Mouse (Mus musculus) T-helper 1 cell (primary cell): ENCODE data around the gene Il22ra2.
"Not testable (repeated sequence)": the region's sequence is repeated elsewhere in the genome, so short reads cannot be mapped to it uniquely, and the experiment has no call there.

Experiments used
- in situ Hi-C: fragments of 300-600 bp; cut with MboI, MseI; formaldehyde crosslinking; loops from one replicate; pipeline ENCODE4 v1.15.1; 2025; ENCODE audit warnings: high pct_unique_total_duplicates

The Il22ra2 gene

GRCm38 (mm10) chr10:19600093-19600420 is 21.7 kb upstream of the Il22ra2 start:
- in situ Hi-C loops, result no loop called here

GRCm38 (mm10) chr10:19601502-19601901 is 20.3 kb upstream of the Il22ra2 start:
- in situ Hi-C loops, result not testable (repeated sequence)

GRCm38 (mm10) chr10:19603231-19603630 is 18.6 kb upstream of the Il22ra2 start:
- in situ Hi-C loops, result no loop called here

GRCm38 (mm10) chr10:19609125-19609524 is 12.7 kb upstream of the Il22ra2 start:
- in situ Hi-C loops, result no loop called here

GRCm38 (mm10) chr10:19611616-19612015 is 10.2 kb upstream of the Il22ra2 start:
- in situ Hi-C loops, result no loop called here

- in situ Hi-C loops, result no loop called here
Measured at GRCm38 (mm10) chr10:19613111-19613753, 8.6 kb upstream of the Il22ra2 start.

- in situ Hi-C loops, result no loop called here
Measured at GRCm38 (mm10) chr10:19619736-19620135, 2.1 kb upstream of the Il22ra2 start.

- in situ Hi-C loops, result no loop called here
Measured at GRCm38 (mm10) chr10:19624617-19625016, 2.8 kb downstream of the Il22ra2 start.

- in situ Hi-C loops, result no loop called here
Measured at GRCm38 (mm10) chr10:19627342-19627741, 5.5 kb downstream of the Il22ra2 start.

GRCm38 (mm10) chr10:19627748-19628147 is 6.0 kb downstream of the Il22ra2 start:
- in situ Hi-C loops, result no loop called here

GRCm38 (mm10) chr10:19631616-19632195 is 9.9 kb downstream of the Il22ra2 start:
- in situ Hi-C loops, result no loop called here

GRCm38 (mm10) chr10:19638851-19639250 is 17.1 kb downstream of the Il22ra2 start:
- in situ Hi-C loops, result no loop called here

- in situ Hi-C loops, result no loop called here
Measured at GRCm38 (mm10) chr10:19639630-19640029, 17.8 kb downstream of the Il22ra2 start.

GRCm38 (mm10) chr10:19645119-19645518 is 23.3 kb downstream of the Il22ra2 start:
- in situ Hi-C loops, result no loop called here

- in situ Hi-C loops, result no loop called here
Measured at GRCm38 (mm10) chr10:19657426-19657825, 35.6 kb downstream of the Il22ra2 start.

- in situ Hi-C loops, result no loop called here
Measured at GRCm38 (mm10) chr10:19659953-19660352, 38.2 kb downstream of the Il22ra2 start.

- in situ Hi-C loops, result no loop called here
Measured at GRCm38 (mm10) chr10:19668973-19669372, 47.2 kb downstream of the Il22ra2 start.

- in situ Hi-C loops, result no loop called here
Measured at GRCm38 (mm10) chr10:19672015-19672414, 50.2 kb downstream of the Il22ra2 start.

- in situ Hi-C loops, result no loop called here
Measured at GRCm38 (mm10) chr10:19673146-19673545, 51.3 kb downstream of the Il22ra2 start.
